Mouse (Mus musculus): ENCODE measurements around the gene Gpx8.

- no peak for TF ChIP-seq ZC3H11A (IDR thresholded peaks at IDR 0.05; ENCODE audit: borderline replicate concordance, low read depth, low read length)
- TF ChIP-seq ZNF384 (IDR thresholded peaks at IDR 0.05; ENCODE audit: low read depth, low read length): no peak
Measured at GRCm38 (mm10) chr13:113032831-113033230, 13.4 kb downstream of the Gpx8 start.

All from ES-E14 (cell line).